Mouse (Mus musculus) lung, embryonic 14.5 days (tissue): Measurements from ENCODE around the gene Med25. TPM values are rescaled to one million over a fixed set of nuclear protein-coding genes. Genes with fewer than 3 reads are reported as not detected.

Experiments used
- ATAC-seq: fragments of 200-750 bp; cut with Nextera tagmentation; 2 replicates; pipeline ENCODE4 v1.8.0; 2017; ENCODE audit warnings: mild to moderate bottlenecking, moderate TSS enrichment, moderate library complexity; ENCODE audit not compliant: insufficient read depth
- DNase-seq: peaks from one replicate; pipeline ENCODE4 v3.0.0-alpha.2; 2015
- H3K27ac ChIP-seq: fragments of 300-500 bp; sonication (generic); 2 replicates; pipeline ENCODE4 v1.5.1; 2014; ENCODE audit warnings: low read depth, mild to moderate bottlenecking, moderate library complexity
- H3K27me3 ChIP-seq: fragments of 300-500 bp; sonication (generic); 2 replicates; pipeline ENCODE4 v1.6.1; 2014; ENCODE audit warnings: low read length, control low read depth; ENCODE audit not compliant: insufficient read depth
- H3K36me3 ChIP-seq: fragments of 300-500 bp; sonication (generic); 2 replicates; pipeline ENCODE4 v1.6.1; 2014; ENCODE audit warnings: control low read depth; ENCODE audit not compliant: insufficient read depth
- H3K4me1 ChIP-seq: fragments of 300-500 bp; sonication (generic); 2 replicates; pipeline ENCODE4 v1.6.1; 2014; ENCODE audit warnings: antibody characterized with exemption, control low read depth; ENCODE audit not compliant: insufficient read depth
- H3K4me2 ChIP-seq: fragments of 300-500 bp; sonication (generic); 2 replicates; pipeline ENCODE4 v1.6.1; 2014; ENCODE audit warnings: mild to moderate bottlenecking
- H3K4me3 ChIP-seq: fragments of 300-500 bp; sonication (generic); 2 replicates; pipeline ENCODE4 v1.5.1; 2014; ENCODE audit warnings: low read depth, low read length
- H3K9ac ChIP-seq: fragments of 300-500 bp; sonication (generic); 2 replicates; pipeline ENCODE4 v1.6.1; 2014
- H3K9me3 ChIP-seq: fragments of 300-500 bp; sonication (generic); 2 replicates; pipeline ENCODE4 v1.6.1; 2016; ENCODE audit warnings: low read depth, low read length, control low read depth
- CTCF ChIP-seq: IDR thresholded peaks from 2 replicates; pipeline ENCODE4 v1.5.1; 2016; ENCODE audit warnings: antibody characterized with exemption, low read depth
- WGBS: fragments of 180-500 bp; shearing (Covaris S2); extraction: QIAGEN DNeasy Blood & Tissue Kit; methylation state at CpG from one replicate; pipeline ENCODE4 v1.1.7; 2014; 5-methylcytosine and 5-hydroxymethylcytosine counted together
- polyA plus RNA-seq: library from polyadenylated mRNA; unstranded; fragments of >200 nt; fragmentation: Nextera tagmentation; extraction: Ambion mirVana; gene quantifications from 2 replicates; pipeline ENCODE4 v1.2.1, GENCODE M21; 2014

Gene Med25
- 77.9 and 79.5 TPM in 2 replicates for polyA plus RNA-seq

DNA sequence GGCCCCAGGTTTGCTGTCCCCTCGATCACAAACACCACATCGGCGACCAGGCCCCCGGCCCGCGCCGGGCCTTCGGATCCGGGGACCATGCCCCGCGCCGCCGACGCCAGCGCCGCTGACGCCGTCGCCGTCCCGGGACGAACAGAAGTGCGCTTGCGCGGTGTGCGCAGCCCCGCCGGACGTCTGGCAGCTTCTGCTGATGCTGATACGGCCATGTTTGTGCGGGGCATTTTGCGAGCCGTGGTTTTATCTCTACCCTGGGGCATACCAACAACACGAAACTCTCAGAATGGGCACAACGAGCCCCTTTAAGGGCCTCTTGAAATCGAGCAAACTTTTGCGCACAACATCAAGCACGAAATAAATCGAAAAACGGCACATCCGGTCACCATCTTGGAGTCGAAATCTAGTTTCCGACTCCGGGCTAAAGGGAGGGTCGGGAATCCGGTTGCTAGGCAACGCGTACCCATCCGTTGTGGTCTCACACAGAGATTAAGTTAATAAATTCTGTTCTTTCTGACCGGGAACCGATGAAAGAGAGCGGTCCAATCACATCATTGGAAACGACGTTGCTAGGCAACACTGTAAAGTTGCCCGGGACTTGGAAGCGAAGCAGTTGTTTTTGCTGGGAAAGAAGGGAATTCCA lies at the start of gene Med25:
Med25 (minus strand) TSS at position 437 of the 646 bp plus-strand sequence.
- ATAC-seq, result peak; percentile 78

GRCm38 (mm10) chr7:44938680-44939079 lies 46.2 kb upstream of the Med25 start:
- Histone ChIP-seq H3K27me3 (no peaks in the 10 kb centered on the region), H3K4me1 (no peaks in the 10 kb centered on the region), H3K4me2 (no peak overlapping the region), H3K9me3 (no peaks in the 10 kb centered on the region), H3K27ac (no peak overlapping the region), H3K36me3 (no peaks in the 10 kb centered on the region), H3K4me3 (no peak overlapping the region), H3K9ac (no peak overlapping the region)
- no peak for DNase-seq
- WGBS, result 83% methylated on average over 4 of the region's 4 CpGs
- ATAC-seq, result no peak
- no peak for TF ChIP-seq CTCF

More for the DNA sequence above, at the start of gene Med25:
- no peak for TF ChIP-seq CTCF
- Histone ChIP-seq H3K4me3 (peak within 1 kb of the TSS; percentile 82), H3K4me2 (peak within 1 kb of the TSS; percentile 83), H3K9me3 (no peaks in the 10 kb centered on the region), H3K27ac (peak within 1 kb of the TSS; percentile 93), H3K27me3 (no peaks in the 10 kb centered on the region), H3K36me3 (peaks cover 20% of the 10 kb centered on the region), H3K4me1 (peaks cover 22% of the 10 kb centered on the region), H3K9ac (peak within 1 kb of the TSS; percentile 86)
- under 1% methylated on average over 55 of the region's 56 CpGs for WGBS
- DNase-seq, result peak; percentile 99

DNA sequence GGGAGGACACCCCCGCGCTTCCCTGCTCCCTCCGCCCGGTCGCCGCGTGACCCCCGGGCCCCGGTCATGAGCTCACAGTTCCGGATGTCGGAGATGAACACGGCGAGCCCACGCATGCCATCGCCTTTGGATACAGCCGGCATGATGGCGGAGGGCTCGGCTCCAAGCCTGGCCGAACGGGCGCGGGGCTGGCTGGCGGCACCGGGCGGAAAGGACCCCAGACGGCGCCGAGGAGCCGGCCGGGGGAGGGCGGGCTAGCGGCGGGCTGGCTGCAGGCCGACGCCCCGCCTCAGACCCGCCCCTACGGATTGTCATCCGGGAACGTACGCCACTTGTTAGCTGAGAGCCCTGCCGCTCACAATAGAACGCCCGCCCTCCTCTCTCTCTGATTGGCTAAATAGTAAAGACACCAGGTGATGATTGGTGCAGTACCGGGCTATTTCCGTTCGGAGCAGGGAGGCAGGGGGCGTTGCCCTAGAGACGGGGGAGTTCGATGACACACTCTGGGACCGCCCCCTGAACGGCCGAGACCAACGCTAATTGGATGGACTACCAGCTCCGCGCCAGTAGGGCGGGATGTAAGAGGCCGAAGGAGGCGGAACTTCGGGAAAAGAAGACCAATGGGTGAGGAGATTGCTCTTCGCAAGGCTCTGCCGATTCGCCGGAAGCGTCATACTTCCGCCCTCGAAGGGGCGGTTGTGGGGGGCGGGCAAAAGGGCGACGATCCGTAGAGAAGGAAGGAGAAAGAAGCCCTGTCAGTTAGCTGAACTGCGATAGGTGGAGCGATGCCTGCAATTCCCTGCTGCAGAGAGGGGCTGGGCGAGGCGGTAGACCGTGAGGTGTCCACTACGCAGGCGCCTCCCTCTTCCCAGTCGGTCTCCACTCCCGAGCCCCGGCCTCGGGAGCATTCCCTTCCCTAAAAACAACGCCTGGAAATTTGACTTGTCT lies 37.0 kb upstream of the Med25 start, which contains the start of gene Ap2a1:
Ap2a1 (minus strand) TSS at position 293 of the 948 bp plus-strand sequence.
- WGBS, result under 1% methylated on average over 84 of the region's 84 CpGs
- Histone ChIP-seq H3K4me1 (peaks cover 14% of the 10 kb centered on the region; the same call in 1 of the 2 replicates), H3K9ac (peak within 1 kb of the TSS; percentile 83), H3K27ac (peak within 1 kb of the TSS; percentile 89), H3K4me3 (peak within 1 kb of the TSS; percentile 86), H3K27me3 (no peaks in the 10 kb centered on the region), H3K4me2 (peak within 1 kb of the TSS; percentile 72), H3K36me3 (peaks cover 12% of the 10 kb centered on the region), H3K9me3 (no peaks in the 10 kb centered on the region)
- peak; percentile 100 for DNase-seq
- no peak; the same call in 1 of the 2 replicates for TF ChIP-seq CTCF
- peak; percentile 99 for ATAC-seq

DNA sequence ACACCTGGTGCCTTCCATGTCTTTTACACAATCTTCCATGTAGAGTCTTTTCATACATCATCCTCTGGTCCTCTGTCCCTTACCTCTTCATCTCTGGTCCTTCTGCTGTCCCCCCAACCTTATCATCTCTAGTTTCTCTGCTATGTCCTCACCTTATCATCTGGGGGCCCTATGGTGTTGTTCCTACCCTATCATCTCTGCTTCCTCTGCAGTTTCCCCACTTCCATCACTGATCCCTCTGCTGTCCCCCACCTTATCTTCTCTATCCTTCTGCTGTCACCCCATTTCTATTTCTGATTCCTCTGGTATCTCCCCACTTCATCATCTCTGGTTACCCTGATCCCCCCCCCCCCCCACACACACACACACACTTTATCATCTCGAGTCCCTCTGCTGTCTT lies 36.1 kb upstream of the Med25 start:
- Histone ChIP-seq H3K9ac (peak overlapping the region; percentile 83), H3K36me3 (peaks cover 21% of the 10 kb centered on the region), H3K27me3 (no peaks in the 10 kb centered on the region), H3K9me3 (no peaks in the 10 kb centered on the region), H3K4me3 (peak overlapping the region; percentile 86), H3K27ac (peak overlapping the region; percentile 73; the same call in 1 of the 2 replicates), H3K4me2 (peak overlapping the region; percentile 72), H3K4me1 (peaks cover 14% of the 10 kb centered on the region; the same call in 1 of the 2 replicates)
- ATAC-seq (no peak), DNase-seq (no peak)
- 0% methylated on average over 1 of the region's 1 CpGs for whole genome bisulfite sequencing
- TF ChIP-seq CTCF, result no peak

- ATAC-seq (no peak), DNase-seq (peak; percentile 41)
- Histone ChIP-seq H3K27me3 (no peaks in the 10 kb centered on the region), H3K9me3 (no peaks in the 10 kb centered on the region), H3K4me2 (no peak overlapping the region), H3K27ac (no peak overlapping the region), H3K4me1 (peaks cover 13% of the 10 kb centered on the region; the same call in 1 of the 2 replicates), H3K9ac (no peak overlapping the region), H3K36me3 (peaks cover 43% of the 10 kb centered on the region), H3K4me3 (no peak overlapping the region)
- WGBS, result 71% methylated on average over 3 of the region's 3 CpGs
- TF ChIP-seq CTCF, result peak; percentile 65
These were observed 33.0 kb upstream of the Med25 start for GRCm38 (mm10) chr7:44925468-44925867.

DNA sequence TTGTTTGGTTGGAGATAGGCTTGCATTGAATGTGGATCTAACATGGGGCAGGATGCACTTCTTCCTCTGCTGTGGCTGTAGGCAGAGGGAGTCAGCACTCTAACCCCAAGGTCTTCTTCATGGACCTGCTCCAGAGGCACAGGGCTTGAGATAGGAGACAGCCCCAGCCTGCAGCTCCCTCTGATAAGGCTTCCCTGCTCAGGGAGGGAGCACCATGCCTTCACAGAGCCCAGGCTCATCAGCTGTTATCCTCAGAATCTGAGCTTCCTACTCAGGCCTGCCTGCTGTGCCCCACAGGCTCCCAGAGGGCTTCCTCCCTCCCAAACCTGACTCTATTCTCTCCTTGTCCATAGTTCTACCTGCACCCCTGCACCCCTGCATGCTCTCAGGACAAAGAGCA lies 30.0 kb upstream of the Med25 start:
- Histone ChIP-seq H3K27ac (no peak overlapping the region), H3K36me3 (peaks cover 53% of the 10 kb centered on the region), H3K27me3 (no peaks in the 10 kb centered on the region), H3K9ac (no peak overlapping the region), H3K4me3 (no peak overlapping the region), H3K9me3 (no peaks in the 10 kb centered on the region), H3K4me1 (no peaks in the 10 kb centered on the region), H3K4me2 (no peak overlapping the region)
- no peak for TF ChIP-seq CTCF
- DNase-seq (no peak), ATAC-seq (0 out of 2 replicates have a peak, but pooled peaks have one; percentile 44)

DNA sequence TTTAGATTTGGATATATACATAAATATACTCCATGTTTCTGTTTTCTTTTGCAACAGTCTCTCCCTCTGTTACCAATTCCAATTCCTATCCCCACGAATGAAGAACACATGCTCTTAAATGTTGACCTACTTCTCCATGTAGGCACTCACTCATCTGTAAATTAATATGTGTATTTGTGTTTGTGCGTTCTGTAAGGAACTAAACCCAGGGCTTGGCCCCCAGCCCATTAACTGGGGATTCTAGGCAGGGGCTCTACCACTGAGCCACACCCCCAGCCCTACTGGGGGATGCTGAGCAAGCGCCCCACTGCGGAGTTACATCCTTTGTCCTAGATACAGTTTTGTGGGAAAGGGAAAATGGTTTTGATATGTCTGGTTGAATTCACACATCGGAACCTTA lies 26.6 kb upstream of the Med25 start:
- WGBS, result 85% methylated on average over 5 of the region's 5 CpGs
- Histone ChIP-seq H3K9ac (no peak overlapping the region), H3K9me3 (no peaks in the 10 kb centered on the region), H3K27ac (no peak overlapping the region), H3K27me3 (no peaks in the 10 kb centered on the region), H3K4me1 (no peaks in the 10 kb centered on the region), H3K36me3 (peaks cover 62% of the 10 kb centered on the region), H3K4me2 (no peak overlapping the region), H3K4me3 (no peak overlapping the region)
- no peak for ATAC-seq
- no peak for DNase-seq
- no peak for TF ChIP-seq CTCF
